Mouse (Mus musculus): ENCODE results near the gene Cbx6.

Gene Cbx6

GRCm38 (mm10) chr15:79805246-79805645 is 29.2 kb downstream of the Cbx6 start:
- CTCF ChIA-PET: no interaction called here

- CTCF ChIA-PET: interaction anchor here (0.6 to 1.0 kb wide), 2 partner anchors 10 to 15 kb away, joined by 3 read pairs; no protein-coding TSS in a partner anchor
Measured at GRCm38 (mm10) chr15:79804352-79805071, 30.0 kb downstream of the Cbx6 start, which contains the start of gene Nptxr. TSS of gene Nptxr (minus strand) at chr15:79804766.

GRCm38 (mm10) chr15:79803533-79804351 is 30.7 kb downstream of the Cbx6 start:
- CTCF ChIA-PET: interaction anchor here (1.0 kb wide), 1 partner anchor 11 kb away, joined by 3 read pairs; no protein-coding TSS in a partner anchor

- CTCF ChIA-PET: interaction anchor here (0.6 kb wide), 1 partner anchor 1596 kb away, joined by 3 read pairs; no protein-coding TSS in a partner anchor
Measured at GRCm38 (mm10) chr15:79802304-79802703, 32.2 kb downstream of the Cbx6 start.

- CTCF ChIA-PET: no interaction called here
Measured at GRCm38 (mm10) chr15:79801646-79802045, 32.8 kb downstream of the Cbx6 start.

GRCm38 (mm10) chr15:79800701-79801100 is 33.8 kb downstream of the Cbx6 start:
- CTCF ChIA-PET: no interaction called here

GRCm38 (mm10) chr15:79798591-79798990 is 35.9 kb downstream of the Cbx6 start:
- CTCF ChIA-PET: no interaction called here

GRCm38 (mm10) chr15:79797680-79798079 is 36.8 kb downstream of the Cbx6 start:
- CTCF ChIA-PET: no interaction called here

GRCm38 (mm10) chr15:79797096-79797495 is 37.4 kb downstream of the Cbx6 start:
- CTCF ChIA-PET: no interaction called here

GRCm38 (mm10) chr15:79796256-79796655 is 38.2 kb downstream of the Cbx6 start:
- CTCF ChIA-PET: no interaction called here

- CTCF ChIA-PET: no interaction called here
Measured at GRCm38 (mm10) chr15:79794173-79794572, 40.3 kb downstream of the Cbx6 start.

GRCm38 (mm10) chr15:79793076-79793475 is 41.4 kb downstream of the Cbx6 start:
- CTCF ChIA-PET: interaction anchor here (0.5 to 0.7 kb wide), 2 partner anchors 373 to 1476 kb away, joined by 3 to 4 read pairs; no protein-coding TSS in a partner anchor

GRCm38 (mm10) chr15:79792455-79792854 is 42.0 kb downstream of the Cbx6 start:
- CTCF ChIA-PET: interaction anchor here (0.5 kb wide), 1 partner anchor 1477 kb away, joined by 4 read pairs; no protein-coding TSS in a partner anchor

GRCm38 (mm10) chr15:79791502-79791901 is 43.0 kb downstream of the Cbx6 start:
- CTCF ChIA-PET: no interaction called here

GRCm38 (mm10) chr15:79790905-79791304 is 43.6 kb downstream of the Cbx6 start:
- CTCF ChIA-PET: no interaction called here

GRCm38 (mm10) chr15:79790111-79790510 is 44.4 kb downstream of the Cbx6 start:
- CTCF ChIA-PET: no interaction called here

- CTCF ChIA-PET: interaction anchor here (0.7 kb wide), 1 partner anchor 502 kb away, joined by 3 read pairs; no protein-coding TSS in a partner anchor
Measured at GRCm38 (mm10) chr15:79787815-79788214, 46.7 kb downstream of the Cbx6 start.

GRCm38 (mm10) chr15:79785056-79785455 is 49.4 kb downstream of the Cbx6 start:
- CTCF ChIA-PET: no interaction called here

- CTCF ChIA-PET: no interaction called here
Measured at GRCm38 (mm10) chr15:79777749-79778148, 56.7 kb downstream of the Cbx6 start, which contains the start of gene Dnal4. TSS of gene Dnal4 (minus strand) at chr15:79777849.

GRCm38 (mm10) chr15:79775662-79776061 is 58.8 kb downstream of the Cbx6 start:
- CTCF ChIA-PET: interaction anchor here (0.6 kb wide), 1 partner anchor 42 kb away, joined by 4 read pairs; no protein-coding TSS in a partner anchor

- CTCF ChIA-PET: interaction anchor here (0.5 kb wide), 1 partner anchor 101 kb away, joined by 3 read pairs; no protein-coding TSS in a partner anchor
Measured at GRCm38 (mm10) chr15:79774117-79775027, 60.1 kb downstream of the Cbx6 start.
